In the genomic region with DNA sequence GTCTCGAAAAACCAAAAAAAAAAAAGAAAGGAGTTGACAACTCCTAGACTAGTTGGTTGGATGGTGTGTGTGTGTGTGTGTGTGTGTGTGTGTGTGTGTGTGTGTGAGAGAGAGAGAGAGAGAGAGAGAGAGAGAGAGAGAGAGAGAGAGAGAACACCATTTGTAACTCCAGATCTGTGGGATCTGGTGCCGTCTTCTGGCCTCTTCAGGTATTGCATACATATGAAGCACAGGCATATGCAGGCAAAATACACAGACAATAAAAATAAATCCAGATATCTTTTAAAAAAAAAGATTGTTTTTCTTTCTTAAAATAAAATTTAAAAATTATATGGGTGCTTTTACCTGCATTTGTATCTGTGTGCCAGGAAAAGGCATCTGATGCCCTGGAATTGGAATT, we compare ENCODE assay signal across 8 mouse cellular contexts. TPM values are rescaled to one million over a fixed set of nuclear protein-coding genes. Genes with fewer than 3 reads are reported as not detected.
DNase-seq lines count a peak whose midpoint lies in the region; ATAC-seq and TF ChIP-seq lines count a peak whose summit lies in the region.

No protein-coding gene starts in this region.

- no peak for ATAC-seq in CD4-positive, CD25-positive, alpha-beta regulatory T cell, adult 4 months
- ATAC-seq in kidney, postnatal 0 days (replicated peaks; ENCODE audit: low FRiP score, low read depth) = no peak
- no peak for ATAC-seq in kidney, embryonic 14.5 days (ENCODE audit: low FRiP score, low TSS enrichment)
- ATAC-seq in liver, embryonic 14.5 days (ENCODE audit: insufficient read depth) = no peak

- no peak overlapping the region for H3K4me3 ChIP-seq in kidney, postnatal 0 days (replicated peaks; ENCODE audit: low read depth, low read length)
- H3K4me3 ChIP-seq in kidney, embryonic 14.5 days (ENCODE audit: low read length) = no peak overlapping the region
- H3K4me3 ChIP-seq in liver, embryonic 14.5 days (ENCODE audit: insufficient read depth in 1 of 2, low read depth in 2 of 2, low read length in 2 of 2) = no peak overlapping the region

- H3K4me2 ChIP-seq in kidney, postnatal 0 days (ENCODE audit: low read length) = no peak overlapping the region
- no peak overlapping the region for H3K4me2 ChIP-seq in kidney, embryonic 14.5 days (replicated peaks; ENCODE audit: low read depth, low read length)
- H3K4me2 ChIP-seq in liver, embryonic 14.5 days (ENCODE audit: low read depth) = no peak overlapping the region

- TF ChIP-seq CTCF in kidney, postnatal 0 days (IDR thresholded peaks at IDR 0.05; ENCODE audit: low read depth) = peak; percentile 69
- TF ChIP-seq CTCF in liver, embryonic 14.5 days (IDR thresholded peaks at IDR 0.05; ENCODE audit: low read depth) = peak; percentile 63

- H3K36me3 ChIP-seq in kidney, postnatal 0 days (ENCODE audit: insufficient read depth, low read length) = no peaks in the 10 kb centered on the region
- no peaks in the 10 kb centered on the region for H3K36me3 ChIP-seq in kidney, embryonic 14.5 days (ENCODE audit: control insufficient read depth, insufficient read depth, low read length)
- no peaks in the 10 kb centered on the region for H3K36me3 ChIP-seq in liver, embryonic 14.5 days (replicated peaks; ENCODE audit: control insufficient read depth, insufficient read depth, low read depth)

- H3K27ac ChIP-seq in kidney, postnatal 0 days = no peak overlapping the region
- H3K27ac ChIP-seq in kidney, embryonic 14.5 days (ENCODE audit: low read depth, low read length) = no peak overlapping the region
- H3K27ac ChIP-seq in liver, embryonic 14.5 days = no peak overlapping the region

- no peaks in the 10 kb centered on the region for H3K9me3 ChIP-seq in kidney, postnatal 0 days (replicated peaks; ENCODE audit: low read length)
- no peaks in the 10 kb centered on the region for H3K9me3 ChIP-seq in kidney, embryonic 14.5 days (ENCODE audit: control insufficient read depth, low read length)
- H3K9me3 ChIP-seq in liver, embryonic 14.5 days (ENCODE audit: control insufficient read depth, low read length) = no peaks in the 10 kb centered on the region

- DNase-seq in CD4-positive, CD25-positive, alpha-beta regulatory T cell, adult 2 months (ENCODE audit: low read depth, low spot score) = peak; percentile 69
- DNase-seq in kidney, postnatal 0 days (ENCODE audit: low spot score) = peak; percentile 36
- peak; percentile 90 for DNase-seq in NIH3T3 (ENCODE audit: low read depth)
- peak in 1 of 3 experiments; percentile 34 for DNase-seq in liver, embryonic 14.5 days (ENCODE audit: low read depth in 3 of 3, low spot score in 3 of 3)
- peak; percentile 59 for DNase-seq in thymus, postnatal 4 days
- DNase-seq in left cerebral cortex, adult 8-10 months (ENCODE audit: low spot score in 2 of 2) = no peak

- 44% methylated on average over 2 of the region's 2 CpGs for WGBS in kidney, postnatal 0 days
- 61% methylated on average over 2 of the region's 2 CpGs for WGBS in kidney, embryonic 14.5 days
- WGBS in liver, embryonic 14.5 days (ENCODE audit: insufficient replicate concordance) = 33% methylated on average over 2 of the region's 2 CpGs

- H3K4me1 ChIP-seq in kidney, postnatal 0 days (replicated peaks; ENCODE audit: insufficient read depth, low read length) = no peaks in the 10 kb centered on the region
- H3K4me1 ChIP-seq in kidney, embryonic 14.5 days (ENCODE audit: control insufficient read depth, insufficient read depth, low read length) = no peaks in the 10 kb centered on the region
- no peaks in the 10 kb centered on the region for H3K4me1 ChIP-seq in liver, embryonic 14.5 days (replicated peaks; ENCODE audit: control insufficient read depth in 2 of 2, insufficient read depth in 2 of 2, low read length in 1 of 2)

- no peak overlapping the region for H3K9ac ChIP-seq in kidney, postnatal 0 days (ENCODE audit: low read depth, low read length)
- H3K9ac ChIP-seq in kidney, embryonic 14.5 days (ENCODE audit: low read depth, low read length) = no peak overlapping the region
- H3K9ac ChIP-seq in liver, embryonic 14.5 days (replicated peaks) = no peak overlapping the region

- TF ChIP-seq EP300 in liver, embryonic 14.5 days (IDR thresholded peaks at IDR 0.05; ENCODE audit: low read depth) = no peak

- H3K27me3 ChIP-seq in kidney, postnatal 0 days (ENCODE audit: insufficient read depth, low read length) = no peaks in the 10 kb centered on the region
- H3K27me3 ChIP-seq in kidney, embryonic 14.5 days (ENCODE audit: control insufficient read depth, insufficient read depth, low read length) = no peaks in the 10 kb centered on the region
- H3K27me3 ChIP-seq in liver, embryonic 14.5 days (ENCODE audit: control insufficient read depth, insufficient read depth, low read length) = no peaks in the 10 kb centered on the region

RNA-seq across cellular contexts. Expression of gene Tmem38a, which starts 18.3 kb away (rescaled TPM):
- polyA plus RNA-seq in CD4-positive, CD25-positive, alpha-beta regulatory T cell, adult 4 months (2017; shearing (Covaris generic)) = 1 to 10 TPM; 1.0 TPM
- polyA plus RNA-seq in kidney, postnatal 0 days (2015; fragmentation: Nextera tagmentation; extraction: Ambion mirVana) = 19.3 and 23.0 TPM in 2 replicates
- 13.5 and 17.0 TPM in 2 replicates for polyA plus RNA-seq in kidney, embryonic 14.5 days (2014; fragmentation: Nextera tagmentation; extraction: Ambion mirVana)
- 0.98 and 1.1 TPM in 2 replicates for polyA plus RNA-seq in liver, embryonic 14.5 days (2012; rRNA removed)
- 0.62 and 0.97 TPM in 2 replicates for polyA plus RNA-seq in liver, embryonic 14.5 days (2014; fragmentation: Nextera tagmentation; extraction: Ambion mirVana)
- 100 to 1,000 TPM in 3 of 4 experiments, 10 to 100 TPM in 1; 99.3 to 108 (median 103) TPM for total RNA-seq in left cerebral cortex, adult 8-10 months (2022)

RNA-seq across cellular contexts. Expression of gene Smim7, which starts 19.3 kb away (rescaled TPM):
- polyA plus RNA-seq in CD4-positive, CD25-positive, alpha-beta regulatory T cell, adult 4 months (2017; shearing (Covaris generic)) = 10 to 100 TPM; 81.0 to 98.1 TPM
- polyA plus RNA-seq in kidney, postnatal 0 days (2015; fragmentation: Nextera tagmentation; extraction: Ambion mirVana) = 144 and 151 TPM in 2 replicates
- 129 and 142 TPM in 2 replicates for polyA plus RNA-seq in kidney, embryonic 14.5 days (2014; fragmentation: Nextera tagmentation; extraction: Ambion mirVana)
- polyA plus RNA-seq in liver, embryonic 14.5 days (2012; rRNA removed) = 12.5 and 16.3 TPM in 2 replicates
- 32.2 and 33.5 TPM in 2 replicates for polyA plus RNA-seq in liver, embryonic 14.5 days (2014; fragmentation: Nextera tagmentation; extraction: Ambion mirVana)
- total RNA-seq in left cerebral cortex, adult 8-10 months (2022) = 100 to 1,000 TPM; 107 to 130 (median 118) TPM

RNA-seq across cellular contexts. Expression of gene Med26, which starts 42.1 kb away (rescaled TPM):
- 1 to 10 TPM; 3.6 to 6.5 TPM for polyA plus RNA-seq in CD4-positive, CD25-positive, alpha-beta regulatory T cell, adult 4 months (2017; shearing (Covaris generic))
- 11.9 and 12.2 TPM in 2 replicates for polyA plus RNA-seq in kidney, postnatal 0 days (2015; fragmentation: Nextera tagmentation; extraction: Ambion mirVana)
- polyA plus RNA-seq in kidney, embryonic 14.5 days (2014; fragmentation: Nextera tagmentation; extraction: Ambion mirVana) = 11.1 and 15.8 TPM in 2 replicates
- polyA plus RNA-seq in liver, embryonic 14.5 days (2012; rRNA removed) = 4.6 TPM in 2 replicates
- polyA plus RNA-seq in liver, embryonic 14.5 days (2014; fragmentation: Nextera tagmentation; extraction: Ambion mirVana) = 5.5 and 6.2 TPM in 2 replicates
- total RNA-seq in left cerebral cortex, adult 8-10 months (2022) = 10 to 100 TPM in 1 of 4 experiments, 1 to 10 TPM in 3; 8.8 to 10.7 (median 9.2) TPM

RNA-seq across cellular contexts. Expression of gene Nwd1, which starts 56.3 kb away (rescaled TPM):
- polyA plus RNA-seq in CD4-positive, CD25-positive, alpha-beta regulatory T cell, adult 4 months (2017; shearing (Covaris generic)) = under 1 TPM in 1 of 2 experiments, not detected in 1; 0.14 TPM
- not detected in 2 replicates for polyA plus RNA-seq in kidney, postnatal 0 days (2015; fragmentation: Nextera tagmentation; extraction: Ambion mirVana)
- polyA plus RNA-seq in kidney, embryonic 14.5 days (2014; fragmentation: Nextera tagmentation; extraction: Ambion mirVana) = not detected in 2 replicates
- under 0.01 and 0.01 TPM in 2 replicates for polyA plus RNA-seq in liver, embryonic 14.5 days (2012; rRNA removed)
- not detected in 2 replicates for polyA plus RNA-seq in liver, embryonic 14.5 days (2014; fragmentation: Nextera tagmentation; extraction: Ambion mirVana)
- total RNA-seq in left cerebral cortex, adult 8-10 months (2022) = 10 to 100 TPM; 36.7 to 41.7 (median 39.7) TPM

Comparison
In these comparisons a context has a peak if more than half of its experiments do, and no peak if none do; other contexts are left out.
1. DNase-seq: peak in CD4-positive, CD25-positive, alpha-beta regulatory T cell, adult 2 months (single experiment), kidney, postnatal 0 days (single experiment), NIH3T3 (single experiment) and thymus, postnatal 4 days (single experiment); none in left cerebral cortex, adult 8-10 months (0 of 2).